Mouse (Mus musculus) T-helper 2 cell (primary cell): Measurements from ENCODE around the gene Spata20.

Source experiments
- in situ Hi-C: fragments of 300-600 bp; cut with MboI, MseI; formaldehyde crosslinking; loops from one replicate; pipeline ENCODE4 v1.15.1; 2025; ENCODE audit warnings: high pct_unique_total_duplicates

Spata20 gene

GRCm38 (mm10) chr11:94454756-94455155 is 31.2 kb downstream of the Spata20 start:
- in situ Hi-C loops, result no loop called here

GRCm38 (mm10) chr11:94451091-94451773 is 34.7 kb downstream of the Spata20 start:
- in situ Hi-C loops, result no loop called here

GRCm38 (mm10) chr11:94449886-94450285 is 36.1 kb downstream of the Spata20 start:
- in situ Hi-C loops, result no loop called here

- in situ Hi-C loops, result no loop called here
These were observed 36.7 kb downstream of the Spata20 start for GRCm38 (mm10) chr11:94449239-94449638.

- in situ Hi-C loops, result no loop called here
These were observed 39.0 kb downstream of the Spata20 start for GRCm38 (mm10) chr11:94447017-94447416.

- in situ Hi-C loops, result no loop called here
These were observed 40.7 kb downstream of the Spata20 start for GRCm38 (mm10) chr11:94445300-94445699.

GRCm38 (mm10) chr11:94444829-94445228 is 41.1 kb downstream of the Spata20 start:
- in situ Hi-C loops, result no loop called here

GRCm38 (mm10) chr11:94441752-94442151 is 44.2 kb downstream of the Spata20 start:
- in situ Hi-C loops, result no loop called here

- in situ Hi-C loops, result no loop called here
These were observed 44.9 kb downstream of the Spata20 start for GRCm38 (mm10) chr11:94441122-94441521.

- in situ Hi-C loops, result no loop called here
These were observed 45.6 kb downstream of the Spata20 start for GRCm38 (mm10) chr11:94440421-94440820.

- in situ Hi-C loops, result no loop called here
These were observed 56.8 kb downstream of the Spata20 start for GRCm38 (mm10) chr11:94429011-94429651.
